Mouse (Mus musculus) R1 (cell line): ENCODE measurements around the gene Pisd.
A peak's percentile ranks its signal among the peaks of the same experiment; 100 is the strongest.

ENCODE experiments used
- DNase-seq: peaks from one replicate; pipeline ENCODE4 v3.0.0-alpha.2; 2018; ENCODE audit warnings: low read depth, low spot score

The Pisd gene

DNA sequence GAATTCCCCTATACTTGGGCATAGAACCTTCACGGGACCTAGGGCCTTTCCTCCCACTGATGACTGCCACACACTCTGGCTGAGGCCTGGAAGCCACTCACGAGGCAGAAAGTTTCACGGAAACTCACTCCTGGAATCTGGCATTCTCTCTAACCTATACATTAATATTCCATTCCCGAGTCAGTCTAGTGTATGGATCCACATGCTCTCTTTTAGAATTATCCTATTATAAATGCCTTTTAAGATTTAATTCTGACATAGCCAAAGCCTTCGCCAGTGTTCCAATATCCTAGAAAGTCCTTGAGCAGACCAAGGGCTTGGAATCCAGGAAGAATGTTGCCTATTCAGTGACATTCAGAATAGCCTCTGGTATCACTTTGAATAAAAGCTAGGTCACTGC is 74.0 kb downstream of the Pisd start:
- peak; percentile 53 for DNase-seq

DNA sequence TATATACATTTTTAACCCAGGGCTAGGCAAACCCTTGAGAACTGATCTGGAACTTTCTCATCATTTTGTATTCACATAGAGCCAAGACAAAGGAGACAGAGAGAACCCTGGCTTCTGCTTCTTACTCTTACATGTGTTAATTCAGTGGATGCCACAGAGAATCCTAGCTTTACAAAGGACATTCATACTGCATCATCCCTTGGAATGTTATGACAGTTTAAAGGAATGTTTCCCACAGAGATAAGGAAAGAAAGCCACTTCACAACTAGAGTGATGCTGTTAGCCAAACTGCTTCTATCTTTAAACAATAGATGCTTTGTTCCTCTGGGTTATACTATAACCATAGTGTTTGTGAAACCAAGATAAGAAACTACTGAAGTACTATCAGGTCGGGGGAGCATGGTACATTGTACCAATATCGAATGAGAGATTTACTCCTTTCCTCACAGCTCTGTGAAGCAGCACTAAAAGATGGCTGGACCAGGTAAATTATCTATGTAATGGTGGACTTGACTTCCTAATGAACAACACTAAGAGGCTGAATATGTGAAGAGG is 79.1 kb downstream of the Pisd start:
- no peak for DNase-seq

DNA sequence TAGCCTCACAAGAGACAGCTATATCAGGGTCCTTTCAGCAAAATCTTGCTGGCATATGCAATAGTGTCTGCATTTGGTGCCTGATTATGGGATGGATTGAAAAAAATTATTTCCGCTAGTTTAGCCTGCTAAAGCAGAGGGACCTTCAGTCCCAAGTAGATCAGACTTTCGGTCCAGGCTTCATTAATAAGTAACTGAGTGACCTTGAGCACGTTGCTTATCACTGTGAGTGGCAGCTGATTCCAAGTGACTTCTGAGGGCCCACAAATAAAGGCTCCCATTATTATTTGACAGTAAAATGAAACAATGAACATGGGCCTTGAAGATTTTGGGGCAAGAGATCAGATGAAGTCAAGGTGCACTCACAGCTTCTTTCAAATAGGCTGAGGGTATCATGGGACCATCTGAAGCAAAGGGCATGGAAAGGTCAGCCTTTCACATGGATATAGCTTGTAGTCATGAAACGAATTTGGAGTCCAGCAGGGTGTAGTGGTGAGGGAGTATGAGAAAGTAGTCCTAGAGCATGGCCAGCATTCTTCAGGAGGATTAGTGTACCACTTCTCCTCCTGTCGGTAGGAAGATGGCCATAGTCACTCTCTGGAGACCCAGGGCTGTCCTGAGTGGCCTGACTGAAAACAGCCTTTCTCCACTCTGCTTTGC is 88.1 kb downstream of the Pisd start:
- DNase-seq: no peak

DNA sequence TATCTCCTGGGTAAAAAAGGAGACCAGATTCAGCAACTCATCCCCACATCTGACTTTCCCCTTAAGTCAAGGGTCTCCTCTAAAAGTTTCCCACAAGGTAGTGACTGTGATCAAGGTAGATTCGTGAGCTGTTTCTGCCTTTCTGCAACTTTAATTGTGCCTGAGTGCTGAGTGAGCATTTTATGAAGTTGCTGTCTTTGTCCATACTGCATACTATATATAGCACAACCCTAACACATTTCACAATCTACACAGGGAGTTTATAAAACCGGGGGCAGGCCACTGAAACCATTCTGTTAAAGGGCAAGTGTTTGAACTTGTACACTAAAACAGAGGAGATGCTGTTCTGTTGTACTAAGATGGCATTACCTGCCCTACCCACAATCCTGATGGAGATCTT is 92.0 kb downstream of the Pisd start:
- DNase-seq: no peak
